Mouse (Mus musculus) hindbrain, embryonic 15.5 days (tissue): ENCODE measurements around the gene Ifi205. TPM values are rescaled to one million over a fixed set of nuclear protein-coding genes. Genes with fewer than 3 reads are reported as not detected.
"Not testable (repeated sequence)": the region's sequence is repeated elsewhere in the genome, so short reads cannot be mapped to it uniquely, and the experiment has no call there.

Source experiments
- ATAC-seq: fragments of 200-750 bp; cut with Nextera tagmentation; 2 replicates; pipeline ENCODE4 v1.8.0; 2017; ENCODE audit warnings: low read depth, moderate number of reproducible peaks, moderate TSS enrichment; ENCODE audit not compliant: low FRiP score
- H3K27ac ChIP-seq: fragments of 300-500 bp; sonication (generic); replicated peaks from 2 replicates; pipeline ENCODE4 v1.5.1; 2015; ENCODE audit warnings: mild to moderate bottlenecking, inconsistent platforms
- H3K27me3 ChIP-seq: fragments of 300-500 bp; sonication (generic); 2 replicates; pipeline ENCODE4 v1.6.1; 2015; ENCODE audit warnings: control low read depth, inconsistent platforms
- H3K36me3 ChIP-seq: fragments of 300-500 bp; sonication (generic); 2 replicates; pipeline ENCODE4 v1.6.1; 2015; ENCODE audit warnings: control low read depth, inconsistent platforms
- H3K4me1 ChIP-seq: fragments of 300-500 bp; sonication (generic); replicated peaks from 2 replicates; pipeline ENCODE4 v1.6.1; 2015; ENCODE audit warnings: control low read depth, inconsistent platforms
- H3K4me2 ChIP-seq: fragments of 300-500 bp; sonication (generic); 2 replicates; pipeline ENCODE4 v1.6.1; 2015; ENCODE audit warnings: moderate library complexity, mild to moderate bottlenecking, inconsistent platforms
- H3K4me3 ChIP-seq: fragments of 300-500 bp; sonication (generic); 2 replicates; pipeline ENCODE4 v1.5.1; 2015; ENCODE audit warnings: mild to moderate bottlenecking, inconsistent platforms
- H3K9ac ChIP-seq: fragments of 300-500 bp; sonication (generic); 2 replicates; pipeline ENCODE4 v1.6.1; 2015; ENCODE audit warnings: inconsistent platforms
- H3K9me3 ChIP-seq: fragments of 300-500 bp; sonication (generic); 2 replicates; pipeline ENCODE4 v1.6.1; 2016; ENCODE audit warnings: control low read depth, inconsistent platforms
- WGBS: fragments of 180-500 bp; shearing (Covaris S2); methylation state at CpG from one replicate; pipeline ENCODE4 v1.1.7; 2015; 5-methylcytosine and 5-hydroxymethylcytosine counted together
- polyA plus RNA-seq: library from polyadenylated mRNA; unstranded; fragments of >200 nt; fragmentation: Nextera tagmentation; extraction: Ambion mirVana; gene quantifications from 2 replicates; pipeline ENCODE4 v1.2.1, GENCODE M21; 2015

Ifi205 gene
- polyA plus RNA-seq, 1 experiment from 2014 or later = not detected

- Histone ChIP-seq H3K4me2 (no peak within 1 kb of the TSS), H3K36me3 (no peaks in the 10 kb centered on the region), H3K27me3 (no peaks in the 10 kb centered on the region), H3K9me3 (no peaks in the 10 kb centered on the region), H3K4me3 (no peak within 1 kb of the TSS), H3K4me1 (no peaks in the 10 kb centered on the region), H3K9ac (no peak within 1 kb of the TSS), H3K27ac (no peak within 1 kb of the TSS)
- 91% methylated on average over 7 of the region's 7 CpGs for WGBS
- ATAC-seq = no peak
Measured at GRCm38 (mm10) chr1:174040523-174041177, 9.0 kb upstream of the Ifi205 start, which contains the start of gene Olfr433. Gene Olfr433 (plus strand): TSS chr1:174040705.

DNA sequence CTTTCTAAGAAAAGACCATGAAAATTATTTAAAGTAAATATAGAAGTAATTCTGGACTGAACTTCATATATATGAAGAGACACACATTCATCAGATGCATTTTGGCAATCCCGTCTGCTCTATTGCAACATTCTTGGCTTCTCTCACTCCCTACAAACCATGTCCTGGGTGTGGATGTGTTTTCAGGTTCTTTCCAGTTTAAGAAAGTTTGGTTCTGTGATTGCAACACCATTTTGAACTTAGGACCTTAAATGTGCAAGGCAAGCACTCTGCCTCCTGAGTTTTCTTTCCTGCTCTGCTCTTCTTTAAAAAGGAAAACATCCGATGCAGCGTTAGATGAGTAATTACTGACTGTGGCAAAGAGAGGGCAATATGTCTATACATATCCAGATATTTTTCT is 6.9 kb upstream of the Ifi205 start:
- H3K4me1 ChIP-seq = no peaks in the 10 kb centered on the region
- H3K4me3 ChIP-seq = no peak overlapping the region
- H3K9me3 ChIP-seq = no peaks in the 10 kb centered on the region
- ATAC-seq = no peak
- 88% methylated on average over 3 of the region's 3 CpGs for WGBS
- H3K4me2 ChIP-seq = no peak overlapping the region
- H3K27me3 ChIP-seq = no peaks in the 10 kb centered on the region
- H3K9ac ChIP-seq = no peak overlapping the region
- H3K27ac ChIP-seq = no peak overlapping the region
- no peaks in the 10 kb centered on the region for H3K36me3 ChIP-seq

DNA sequence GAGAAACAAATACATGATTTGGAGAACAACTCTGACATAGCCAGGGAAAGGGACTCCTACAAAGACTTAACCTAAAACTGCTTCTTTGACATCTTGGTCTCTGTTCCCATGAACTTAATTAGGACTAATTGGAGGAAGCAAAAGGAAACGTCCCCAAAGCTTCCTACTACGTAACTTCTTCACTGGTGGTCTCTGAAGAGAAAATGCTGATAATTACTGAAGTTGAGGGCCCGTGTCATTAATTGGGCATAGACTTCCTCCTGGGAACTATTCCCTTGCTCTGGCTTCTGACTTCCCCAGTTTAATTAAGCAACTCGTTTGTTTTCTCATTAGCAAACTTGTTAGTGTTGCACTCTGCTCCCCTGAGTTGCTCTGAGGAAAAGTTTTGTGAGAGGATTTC is 4.2 kb upstream of the Ifi205 start:
- Histone ChIP-seq H3K36me3 (no peaks in the 10 kb centered on the region), H3K4me1 (no peaks in the 10 kb centered on the region), H3K9me3 (no peaks in the 10 kb centered on the region), H3K27me3 (no peaks in the 10 kb centered on the region), H3K27ac (no peak overlapping the region), H3K9ac (no peak overlapping the region), H3K4me3 (no peak overlapping the region), H3K4me2 (no peak overlapping the region)
- 59% methylated on average over 4 of the region's 4 CpGs for WGBS
- no peak for ATAC-seq

DNA sequence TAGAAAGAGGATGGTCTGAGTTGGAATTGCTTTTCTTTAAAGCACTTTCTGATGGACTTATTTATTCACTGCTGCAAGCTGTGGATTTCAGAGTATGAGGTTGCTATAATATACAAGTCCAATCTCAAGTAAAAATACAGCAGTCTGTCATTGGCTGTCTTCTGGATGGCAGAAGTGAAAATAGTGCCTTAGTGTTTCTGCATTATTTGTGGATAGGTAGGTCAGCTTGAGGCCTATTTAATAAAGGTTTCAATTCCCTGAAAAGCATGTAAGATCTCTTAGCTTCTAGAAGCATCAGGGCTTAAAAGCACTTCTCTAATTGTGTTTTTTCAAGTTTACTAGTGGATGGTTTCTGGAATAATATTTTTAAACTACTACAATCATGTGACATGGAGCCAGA is 24.6 kb downstream of the Ifi205 start:
- H3K4me2 ChIP-seq, H3K36me3 ChIP-seq, H3K27ac ChIP-seq, ATAC-seq, H3K4me3 ChIP-seq, H3K9ac ChIP-seq, H3K9me3 ChIP-seq, H3K4me1 ChIP-seq, H3K27me3 ChIP-seq: not testable (repeated sequence)

DNA sequence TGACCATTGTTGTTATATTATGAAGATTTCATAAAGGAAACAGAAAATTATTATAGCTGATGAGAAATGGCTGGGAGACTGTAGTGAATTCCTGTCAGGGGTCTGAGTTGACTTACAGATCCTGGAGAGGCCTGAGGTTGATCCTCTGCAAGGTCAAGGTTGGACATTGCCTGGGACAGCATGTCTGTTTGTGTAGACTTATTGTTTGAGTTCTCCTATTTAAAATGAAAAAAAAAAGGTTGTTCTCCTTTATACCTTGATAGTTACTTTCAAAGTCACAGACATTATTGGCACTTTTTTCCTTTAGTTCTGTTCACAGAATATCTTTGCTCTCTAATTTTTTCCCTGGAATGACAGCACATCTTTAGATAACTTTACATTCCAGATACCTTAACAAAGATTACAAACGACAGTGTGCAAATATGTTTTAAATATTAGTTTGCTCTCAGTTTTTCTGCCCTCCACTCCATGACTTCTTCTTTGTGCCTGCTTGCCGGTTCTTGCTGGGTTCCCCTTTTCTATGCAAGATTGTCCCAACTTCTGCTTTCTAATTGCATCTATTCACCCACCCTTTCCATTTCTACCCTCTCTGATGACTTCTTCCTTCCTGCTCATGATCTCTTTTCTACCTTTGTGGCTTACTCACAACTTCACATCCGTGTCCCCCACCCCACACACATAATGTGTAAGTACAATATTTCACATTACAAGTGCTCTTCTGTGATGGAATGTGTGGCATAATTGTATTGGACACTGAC is 27.1 kb downstream of the Ifi205 start:
- H3K4me1 ChIP-seq, H3K4me2 ChIP-seq, H3K9me3 ChIP-seq, H3K27ac ChIP-seq, ATAC-seq, H3K36me3 ChIP-seq, H3K27me3 ChIP-seq, H3K9ac ChIP-seq, H3K4me3 ChIP-seq: not testable (repeated sequence)
- 79% methylated on average over 2 of the region's 3 CpGs for WGBS

DNA sequence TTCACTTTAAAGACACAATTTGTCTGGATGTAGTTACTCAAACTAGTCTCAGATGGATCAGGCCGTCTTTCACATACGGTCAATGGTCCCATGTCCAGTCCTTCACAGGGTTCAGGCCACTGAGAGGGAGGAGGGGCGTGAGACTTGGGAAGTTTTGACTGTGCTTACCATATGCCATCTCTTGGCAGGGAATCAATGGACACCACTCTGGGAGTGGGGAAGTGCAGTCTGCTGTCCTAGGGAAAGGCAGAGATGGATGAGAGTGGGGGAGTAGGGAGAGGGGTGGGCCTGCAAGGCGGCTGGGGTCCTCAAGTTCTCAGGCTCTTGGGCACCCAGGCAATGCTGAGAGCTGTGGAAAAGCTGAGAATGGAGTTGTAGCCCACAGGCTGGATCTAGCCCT is 36.6 kb downstream of the Ifi205 start:
- H3K9ac ChIP-seq = no peak overlapping the region
- H3K9me3 ChIP-seq = no peaks in the 10 kb centered on the region
- peak; percentile 66 for ATAC-seq
- H3K36me3 ChIP-seq = no peaks in the 10 kb centered on the region
- no peak overlapping the region for H3K27ac ChIP-seq
- no peaks in the 10 kb centered on the region for H3K4me1 ChIP-seq
- 85% methylated on average over 4 of the region's 4 CpGs for WGBS
- no peak overlapping the region for H3K4me3 ChIP-seq
- no peak overlapping the region for H3K4me2 ChIP-seq
- no peaks in the 10 kb centered on the region for H3K27me3 ChIP-seq

- not testable (repeated sequence) for H3K4me2 ChIP-seq, H3K9ac ChIP-seq, ATAC-seq, H3K36me3 ChIP-seq, H3K9me3 ChIP-seq, H3K27me3 ChIP-seq, H3K27ac ChIP-seq, H3K4me1 ChIP-seq, H3K4me3 ChIP-seq
- 90% methylated on average over 6 of the region's 6 CpGs for WGBS
Measured at GRCm38 (mm10) chr1:173982694-173983305, 48.8 kb downstream of the Ifi205 start, which contains the start of gene Ifi202b. Gene Ifi202b (minus strand): TSS chr1:173982744.

- H3K27ac ChIP-seq, H3K9ac ChIP-seq, H3K4me3 ChIP-seq, ATAC-seq, H3K9me3 ChIP-seq, H3K4me1 ChIP-seq, H3K4me2 ChIP-seq, H3K36me3 ChIP-seq, H3K27me3 ChIP-seq: not testable (repeated sequence)
- 57% methylated on average over 3 of the region's 3 CpGs for WGBS
Measured at GRCm38 (mm10) chr1:173981038-173981437, 50.6 kb downstream of the Ifi205 start.

- no peak overlapping the region for H3K27ac ChIP-seq
- no peak overlapping the region for H3K9ac ChIP-seq
- ATAC-seq = no peak
- no peak overlapping the region for H3K4me3 ChIP-seq
- H3K27me3 ChIP-seq = no peaks in the 10 kb centered on the region
- no peaks in the 10 kb centered on the region for H3K9me3 ChIP-seq
- no peaks in the 10 kb centered on the region for H3K4me1 ChIP-seq
- no peak overlapping the region for H3K4me2 ChIP-seq
- H3K36me3 ChIP-seq = no peaks in the 10 kb centered on the region
Measured at GRCm38 (mm10) chr1:173977622-173978021, 54.0 kb downstream of the Ifi205 start.

DNA sequence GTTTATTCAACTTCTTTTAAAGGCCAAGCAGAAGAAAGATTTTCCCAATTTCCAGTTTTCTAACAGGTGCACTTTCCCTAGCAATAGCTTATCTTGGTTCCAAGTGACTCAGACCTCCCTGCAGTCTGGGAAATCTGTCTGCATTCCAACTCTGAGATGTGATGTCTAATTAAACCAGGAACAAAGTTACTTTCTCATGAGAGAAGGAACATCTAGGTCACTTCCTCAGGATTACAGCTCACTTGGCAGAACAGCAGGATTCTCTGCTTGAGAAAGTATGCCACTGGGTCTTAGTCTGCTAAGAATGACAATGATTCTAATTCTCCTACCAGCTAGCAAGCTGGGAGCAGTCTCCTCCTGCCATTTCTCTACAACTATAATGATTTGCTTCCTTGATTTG is 58.5 kb downstream of the Ifi205 start:
- no peaks in the 10 kb centered on the region for H3K27me3 ChIP-seq
- H3K4me2 ChIP-seq = no peak overlapping the region
- H3K4me1 ChIP-seq = no peaks in the 10 kb centered on the region
- no peak for ATAC-seq
- H3K4me3 ChIP-seq = no peak overlapping the region
- no peaks in the 10 kb centered on the region for H3K9me3 ChIP-seq
- H3K36me3 ChIP-seq = no peaks in the 10 kb centered on the region
- H3K9ac ChIP-seq = no peak overlapping the region
- no peak overlapping the region for H3K27ac ChIP-seq
